In the genomic region with DNA sequence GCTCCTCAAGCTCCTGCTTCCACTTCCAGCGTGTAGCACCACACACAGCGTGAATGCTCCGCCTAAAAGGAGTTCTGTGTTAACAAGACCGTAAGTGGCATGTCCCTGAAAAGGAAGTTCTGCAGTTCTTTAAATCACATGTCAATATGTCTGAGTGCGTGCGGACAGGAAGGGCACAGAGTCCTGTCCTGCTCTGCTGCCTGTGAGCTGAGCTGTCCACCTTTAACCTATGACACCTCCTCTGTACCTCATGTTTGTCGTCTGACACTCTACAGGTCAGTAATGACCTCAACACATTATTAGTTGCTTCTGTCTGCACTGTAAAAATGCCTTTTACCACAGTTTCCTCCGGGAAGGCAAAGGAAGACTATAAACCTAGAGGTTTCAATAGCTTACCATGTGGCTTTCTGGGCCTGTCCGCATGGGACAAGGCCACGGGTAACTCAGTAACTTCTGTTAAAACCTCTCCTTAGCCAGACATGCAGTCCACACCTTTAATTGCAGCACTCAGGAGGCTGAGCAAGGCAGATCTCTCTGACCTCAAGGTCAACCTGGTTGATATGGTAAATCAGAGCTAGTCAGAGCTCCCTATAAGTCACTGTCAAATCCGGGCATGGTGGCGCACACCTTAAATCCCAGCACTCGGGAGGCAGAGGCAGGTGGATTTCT, we compare ENCODE assay signal across 20 mouse cellular contexts. TPM values are rescaled to one million over a fixed set of nuclear protein-coding genes. Genes with fewer than 3 reads are reported as not detected.
DNase-seq lines count a peak whose midpoint lies in the region; ATAC-seq and TF ChIP-seq lines count a peak whose summit lies in the region.
"Had no signal": no experiment of that assay in that cellular context is flagged by ENCODE, and none has a peak within 500 bp of the region (broad histone marks: within the 10 kb centered on the region; RNA-seq: fewer than 3 reads in every experiment).

No protein-coding gene starts in this region.

- no peak overlapping the region for H3K4me2 ChIP-seq in heart, embryonic 12.5 days
- H3K4me2 ChIP-seq in kidney, postnatal 0 days (ENCODE audit: low read length): no peak overlapping the region
- no peak overlapping the region for H3K4me2 ChIP-seq in liver, embryonic 13.5 days
- no peak overlapping the region for H3K4me2 ChIP-seq in forebrain, embryonic 16.5 days (ENCODE audit: low read length)
- H3K4me2 ChIP-seq in hindbrain, embryonic 14.5 days (replicated peaks): no peak overlapping the region
- H3K4me2 ChIP-seq: forebrain, embryonic 12.5 days; hindbrain, embryonic 15.5 days; lung, embryonic 14.5 days had no signal

- H3K4me3 ChIP-seq in heart, embryonic 12.5 days: no peak overlapping the region
- H3K4me3 ChIP-seq in kidney, postnatal 0 days (replicated peaks; ENCODE audit: low read depth, low read length): no peak overlapping the region
- H3K4me3 ChIP-seq in liver, embryonic 13.5 days (replicated peaks): no peak overlapping the region
- no peak overlapping the region for H3K4me3 ChIP-seq in forebrain, embryonic 16.5 days (replicated peaks; ENCODE audit: low read length)
- H3K4me3 ChIP-seq in hindbrain, embryonic 14.5 days (replicated peaks; ENCODE audit: low read length): no peak overlapping the region
- H3K4me3 ChIP-seq: forebrain, embryonic 12.5 days; hindbrain, embryonic 15.5 days; midbrain, embryonic 10.5 days had no signal

- H3K36me3 ChIP-seq in heart, embryonic 12.5 days: no peaks in the 10 kb centered on the region; the same call in 1 of the 2 replicates
- no peaks in the 10 kb centered on the region for H3K36me3 ChIP-seq in kidney, postnatal 0 days (ENCODE audit: insufficient read depth, low read length)
- H3K36me3 ChIP-seq in liver, embryonic 13.5 days: peaks cover 24% of the 10 kb centered on the region
- no peaks in the 10 kb centered on the region for H3K36me3 ChIP-seq in forebrain, embryonic 16.5 days (ENCODE audit: control insufficient read depth, insufficient read depth)
- no peaks in the 10 kb centered on the region for H3K36me3 ChIP-seq in hindbrain, embryonic 14.5 days (replicated peaks; ENCODE audit: control insufficient read depth, insufficient read depth)
- H3K36me3 ChIP-seq: forebrain, embryonic 12.5 days; hindbrain, embryonic 15.5 days; midbrain, embryonic 10.5 days had no signal

- peak; percentile 59; the same call in 1 of the 2 replicates for ATAC-seq in heart, embryonic 12.5 days (ENCODE audit: insufficient number of reproducible peaks, low FRiP score)
- ATAC-seq in kidney, postnatal 0 days (replicated peaks; ENCODE audit: low FRiP score, low read depth): peak; percentile 69; the same call in 1 of the 2 replicates
- ATAC-seq in liver, embryonic 13.5 days (ENCODE audit: low read depth): peak; percentile 39; the same call in 1 of the 2 replicates
- no peak for ATAC-seq in forebrain, embryonic 16.5 days
- no peak for ATAC-seq in hindbrain, embryonic 14.5 days (ENCODE audit: low FRiP score)
- ATAC-seq: activated CD4-positive, CD25-positive, alpha-beta regulatory T cell, adult 4 months had no signal

- no peak overlapping the region for H3K9ac ChIP-seq in heart, embryonic 12.5 days
- H3K9ac ChIP-seq in kidney, postnatal 0 days (ENCODE audit: low read depth, low read length): no peak overlapping the region
- no peak overlapping the region for H3K9ac ChIP-seq in liver, embryonic 13.5 days
- H3K9ac ChIP-seq in forebrain, embryonic 16.5 days (replicated peaks; ENCODE audit: low read depth, low read length): no peak overlapping the region
- no peak overlapping the region for H3K9ac ChIP-seq in hindbrain, embryonic 14.5 days
- H3K9ac ChIP-seq: forebrain, embryonic 12.5 days; hindbrain, embryonic 15.5 days; lung, embryonic 14.5 days had no signal

- no peak for DNase-seq in heart, postnatal 36 days
- DNase-seq in kidney, postnatal 0 days (ENCODE audit: low spot score): no peak
- DNase-seq in kidney, postnatal 25 days: no peak
- DNase-seq in liver, embryonic 13.5 days: no peak
- DNase-seq in yolk sac, embryonic 10.5 days (ENCODE audit: low spot score): peak; percentile 68
- DNase-seq in hindbrain, embryonic 14.5 days (ENCODE audit: low spot score): no peak
- DNase-seq: adrenal gland, postnatal 10 days; cerebellum, adult 9-10 months; kidney, adult 11 months; lung, embryonic 14.5 days; thymus, postnatal 4 days had no signal

- TF ChIP-seq CTCF in kidney, postnatal 0 days (IDR thresholded peaks at IDR 0.05; ENCODE audit: low read depth): no peak

- H3K9me3 ChIP-seq in heart, embryonic 12.5 days (replicated peaks): no peaks in the 10 kb centered on the region
- H3K9me3 ChIP-seq in kidney, postnatal 0 days (replicated peaks; ENCODE audit: low read length): no peaks in the 10 kb centered on the region
- H3K9me3 ChIP-seq in liver, embryonic 13.5 days (replicated peaks): no peaks in the 10 kb centered on the region
- no peaks in the 10 kb centered on the region for H3K9me3 ChIP-seq in forebrain, embryonic 16.5 days (ENCODE audit: control insufficient read depth, low read length)
- H3K9me3 ChIP-seq in hindbrain, embryonic 14.5 days (ENCODE audit: control insufficient read depth, low read length): no peaks in the 10 kb centered on the region
- H3K9me3 ChIP-seq: forebrain, embryonic 12.5 days; G1E; hindbrain, embryonic 15.5 days; midbrain, embryonic 10.5 days had no signal

- H3K4me1 ChIP-seq in heart, embryonic 12.5 days (replicated peaks): peaks cover 17% of the 10 kb centered on the region
- H3K4me1 ChIP-seq in kidney, postnatal 0 days (replicated peaks; ENCODE audit: insufficient read depth, low read length): peaks cover 7% of the 10 kb centered on the region; the same call in 1 of the 2 replicates
- peaks cover 53% of the 10 kb centered on the region for H3K4me1 ChIP-seq in liver, embryonic 13.5 days (replicated peaks)
- H3K4me1 ChIP-seq in forebrain, embryonic 16.5 days (replicated peaks; ENCODE audit: control insufficient read depth, insufficient read depth, low read length): peaks cover 3% of the 10 kb centered on the region; the same call in 1 of the 2 replicates
- no peaks in the 10 kb centered on the region for H3K4me1 ChIP-seq in hindbrain, embryonic 14.5 days (replicated peaks; ENCODE audit: control insufficient read depth, insufficient read depth, low read length)
- H3K4me1 ChIP-seq: hindbrain, embryonic 15.5 days had no signal

- intact Hi-C loops in heart, postnatal 36 days (cut with DNase I): loop anchor here (1.0 kb wide), 1 partner anchor 50 kb away; a partner anchor contains a TSS

- no peaks in the 10 kb centered on the region for H3K27me3 ChIP-seq in heart, embryonic 12.5 days (replicated peaks)
- H3K27me3 ChIP-seq in kidney, postnatal 0 days (ENCODE audit: insufficient read depth, low read length): no peaks in the 10 kb centered on the region
- no peaks in the 10 kb centered on the region for H3K27me3 ChIP-seq in liver, embryonic 13.5 days
- no peaks in the 10 kb centered on the region for H3K27me3 ChIP-seq in forebrain, embryonic 16.5 days (replicated peaks; ENCODE audit: control insufficient read depth, insufficient read depth, low read length)
- no peaks in the 10 kb centered on the region for H3K27me3 ChIP-seq in hindbrain, embryonic 14.5 days (ENCODE audit: control insufficient read depth, insufficient read depth, low read length)
- H3K27me3 ChIP-seq: forebrain, embryonic 12.5 days; hindbrain, embryonic 15.5 days had no signal

- 48% methylated on average over 13 of the region's 13 CpGs for WGBS in heart, embryonic 12.5 days
- 56% methylated on average over 13 of the region's 13 CpGs for WGBS in kidney, postnatal 0 days
- 70% methylated on average over 13 of the region's 13 CpGs for WGBS in liver, embryonic 13.5 days (ENCODE audit: insufficient replicate concordance)
- WGBS in forebrain, embryonic 16.5 days: 92% methylated on average over 13 of the region's 13 CpGs
- WGBS in hindbrain, embryonic 14.5 days: 90% methylated on average over 13 of the region's 13 CpGs

- H3K27ac ChIP-seq in heart, embryonic 12.5 days (ENCODE audit: poor library complexity, severe bottlenecking): no peak overlapping the region
- H3K27ac ChIP-seq in kidney, postnatal 0 days: no peak overlapping the region; the same call in 1 of the 2 replicates
- H3K27ac ChIP-seq in liver, embryonic 13.5 days: no peak overlapping the region; the same call in 1 of the 2 replicates
- H3K27ac ChIP-seq in forebrain, embryonic 16.5 days (ENCODE audit: low read length): no peak overlapping the region
- H3K27ac ChIP-seq in hindbrain, embryonic 14.5 days: no peak overlapping the region
- H3K27ac ChIP-seq: forebrain, embryonic 12.5 days; hindbrain, embryonic 15.5 days; macrophage; midbrain, embryonic 10.5 days had no signal

RNA-seq across cellular contexts. Expression of a gene that starts 40.0 kb away (rescaled TPM):
- 29.0 and 37.4 TPM in 2 replicates for polyA plus RNA-seq in heart, embryonic 12.5 days (2016; fragmentation: Nextera tagmentation; extraction: Ambion mirVana)
- total RNA-seq in heart, postnatal 36 days (2021): 10 to 100 TPM; 18.1 to 18.9 TPM
- polyA plus RNA-seq in kidney, postnatal 0 days (2015; fragmentation: Nextera tagmentation; extraction: Ambion mirVana): 23.0 and 23.9 TPM in 2 replicates
- 10.2 and 12.0 TPM in 2 replicates for polyA plus RNA-seq in liver, embryonic 13.5 days (2015; fragmentation: Nextera tagmentation; extraction: Ambion mirVana)
- 33.4 and 34.0 TPM in 2 replicates for polyA plus RNA-seq in forebrain, embryonic 16.5 days (2015; fragmentation: Nextera tagmentation; extraction: Ambion mirVana)
- 26.0 and 35.8 TPM in 2 replicates for polyA plus RNA-seq in hindbrain, embryonic 14.5 days (2014; fragmentation: Nextera tagmentation; extraction: Ambion mirVana)

RNA-seq across cellular contexts. Expression of a gene that starts 50.1 kb away (rescaled TPM):
- polyA plus RNA-seq in heart, embryonic 12.5 days (2016; fragmentation: Nextera tagmentation; extraction: Ambion mirVana): 6.7 and 6.8 TPM in 2 replicates
- 1 to 10 TPM; 5.6 to 6.6 TPM for total RNA-seq in heart, postnatal 36 days (2021)
- 21.7 and 23.3 TPM in 2 replicates for polyA plus RNA-seq in kidney, postnatal 0 days (2015; fragmentation: Nextera tagmentation; extraction: Ambion mirVana)
- 20.2 and 25.3 TPM in 2 replicates for polyA plus RNA-seq in liver, embryonic 13.5 days (2015; fragmentation: Nextera tagmentation; extraction: Ambion mirVana)
- 8.8 and 9.3 TPM in 2 replicates for polyA plus RNA-seq in forebrain, embryonic 16.5 days (2015; fragmentation: Nextera tagmentation; extraction: Ambion mirVana)
- polyA plus RNA-seq in hindbrain, embryonic 14.5 days (2014; fragmentation: Nextera tagmentation; extraction: Ambion mirVana): 4.3 and 5.0 TPM in 2 replicates

RNA-seq across cellular contexts. Expression of a gene that starts 56.8 kb away (rescaled TPM):
- 31.2 and 31.8 TPM in 2 replicates for polyA plus RNA-seq in heart, embryonic 12.5 days (2016; fragmentation: Nextera tagmentation; extraction: Ambion mirVana)
- 10 to 100 TPM; 15.0 to 15.9 TPM for total RNA-seq in heart, postnatal 36 days (2021)
- polyA plus RNA-seq in kidney, postnatal 0 days (2015; fragmentation: Nextera tagmentation; extraction: Ambion mirVana): 35.6 and 38.1 TPM in 2 replicates
- 19.5 and 23.3 TPM in 2 replicates for polyA plus RNA-seq in liver, embryonic 13.5 days (2015; fragmentation: Nextera tagmentation; extraction: Ambion mirVana)
- 33.5 and 35.9 TPM in 2 replicates for polyA plus RNA-seq in forebrain, embryonic 16.5 days (2015; fragmentation: Nextera tagmentation; extraction: Ambion mirVana)
- 23.4 and 26.9 TPM in 2 replicates for polyA plus RNA-seq in hindbrain, embryonic 14.5 days (2014; fragmentation: Nextera tagmentation; extraction: Ambion mirVana)

RNA-seq across cellular contexts. Expression of a gene that starts 56.8 kb away (rescaled TPM):
- polyA plus RNA-seq in heart, embryonic 12.5 days (2016; fragmentation: Nextera tagmentation; extraction: Ambion mirVana): 0.13 TPM in 1 of 2 replicates, not detected in the other
- under 1 TPM; 0.14 to 0.22 TPM for total RNA-seq in heart, postnatal 36 days (2021)
- 0.42 and 0.46 TPM in 2 replicates for polyA plus RNA-seq in kidney, postnatal 0 days (2015; fragmentation: Nextera tagmentation; extraction: Ambion mirVana)
- polyA plus RNA-seq in liver, embryonic 13.5 days (2015; fragmentation: Nextera tagmentation; extraction: Ambion mirVana): 0.16 and 0.31 TPM in 2 replicates
- 0.30 and 0.39 TPM in 2 replicates for polyA plus RNA-seq in forebrain, embryonic 16.5 days (2015; fragmentation: Nextera tagmentation; extraction: Ambion mirVana)
- polyA plus RNA-seq in hindbrain, embryonic 14.5 days (2014; fragmentation: Nextera tagmentation; extraction: Ambion mirVana): 0.09 and 0.14 TPM in 2 replicates
- total RNA-seq: monocyte, adult 5-6 weeks had no signal

Comparison
In these comparisons a context has a peak if more than half of its experiments do, and no peak if none do; other contexts are left out.
1. ATAC-seq: peak in heart, embryonic 12.5 days (single experiment), kidney, postnatal 0 days (single experiment) and liver, embryonic 13.5 days (single experiment); none in forebrain, embryonic 16.5 days (single experiment) and hindbrain, embryonic 14.5 days (single experiment).